Mouse (Mus musculus) midbrain, embryonic 10.5 days (tissue): ENCODE results near the gene Nr2e1. TPM values are rescaled to one million over a fixed set of nuclear protein-coding genes. Genes with fewer than 3 reads are reported as not detected.

Experiments
- DNase-seq: peaks from one replicate; pipeline ENCODE4 v3.0.0-alpha.2; 2017; ENCODE audit warnings: low spot score
- H3K27ac ChIP-seq: fragments of 300-500 bp; sonication (generic); replicated peaks from 2 replicates; pipeline ENCODE4 v1.5.1; 2016; ENCODE audit warnings: mild to moderate bottlenecking
- H3K27me3 ChIP-seq: fragments of 300-500 bp; sonication (generic); 2 replicates; pipeline ENCODE4 v1.6.1; 2016; ENCODE audit warnings: low read depth, mild to moderate bottlenecking; ENCODE audit not compliant: poor library complexity, severe bottlenecking
- H3K36me3 ChIP-seq: fragments of 300-500 bp; sonication (generic); 2 replicates; pipeline ENCODE4 v1.6.1; 2016; ENCODE audit warnings: mild to moderate bottlenecking, moderate library complexity
- H3K4me1 ChIP-seq: fragments of 300-500 bp; sonication (generic); 2 replicates; pipeline ENCODE4 v1.6.1; 2016
- H3K4me3 ChIP-seq: fragments of 300-500 bp; sonication (generic); 2 replicates; pipeline ENCODE4 v1.5.1; 2016; ENCODE audit warnings: mild to moderate bottlenecking, moderate library complexity
- H3K9me3 ChIP-seq: fragments of 300-500 bp; sonication (generic); replicated peaks from 2 replicates; pipeline ENCODE4 v1.6.1; 2016; ENCODE audit warnings: mild to moderate bottlenecking
- WGBS: fragments of 180-500 bp; shearing (Covaris S2); methylation state at CpG from one replicate; pipeline ENCODE4 v1.1.7; 2016; 5-methylcytosine and 5-hydroxymethylcytosine counted together
- polyA plus RNA-seq: library from polyadenylated mRNA; unstranded; fragments of >200 nt; fragmentation: Nextera tagmentation; extraction: Ambion mirVana; gene quantifications from 2 replicates; pipeline ENCODE4 v1.2.1, GENCODE M21; 2016

Gene Nr2e1
- polyA plus RNA-seq, 1 experiment from 2014 or later: 25.3 TPM

GRCm38 (mm10) chr10:42521315-42521981 lies 62.0 kb downstream of the Nr2e1 start:
- no peak overlapping the region for H3K4me3 ChIP-seq
- H3K9me3 ChIP-seq: no peaks in the 10 kb centered on the region
- H3K27ac ChIP-seq: 0 out of 2 replicates have a peak overlapping the region, but pooled peaks have one; percentile 42
- WGBS: 74% methylated on average over 5 of the region's 5 CpGs
- peaks cover 11% of the 10 kb centered on the region for H3K36me3 ChIP-seq
- H3K4me1 ChIP-seq: peaks cover 23% of the 10 kb centered on the region
- DNase-seq: no peak
- H3K27me3 ChIP-seq: no peaks in the 10 kb centered on the region

GRCm38 (mm10) chr10:42518363-42518762 lies 65.1 kb downstream of the Nr2e1 start:
- no peak for DNase-seq
- H3K9me3 ChIP-seq: no peaks in the 10 kb centered on the region
- H3K36me3 ChIP-seq: no peaks in the 10 kb centered on the region; the same call in 1 of the 2 replicates
- H3K27me3 ChIP-seq: no peaks in the 10 kb centered on the region
- no peak overlapping the region for H3K27ac ChIP-seq
- no peak overlapping the region for H3K4me3 ChIP-seq
- peaks cover 16% of the 10 kb centered on the region for H3K4me1 ChIP-seq
- 90% methylated on average over 8 of the region's 8 CpGs for WGBS

- no peaks in the 10 kb centered on the region for H3K27me3 ChIP-seq
- no peaks in the 10 kb centered on the region for H3K4me1 ChIP-seq
- H3K36me3 ChIP-seq: peaks cover 23% of the 10 kb centered on the region
These were observed 69.3 kb downstream of the Nr2e1 start for GRCm38 (mm10) chr10:42514125-42514524.

More at GRCm38 (mm10) chr10:42514125-42514524, 69.3 kb downstream of the Nr2e1 start:
- Histone ChIP-seq H3K9me3 (no peaks in the 10 kb centered on the region), H3K4me3 (no peak overlapping the region), H3K27ac (no peak overlapping the region)
- no peak for DNase-seq

Other genes starting within 250 kb of the Nr2e1 start
- 4.3 and 4.4 TPM in 2 replicates for gene Afg1l, start 105.1 kb downstream of the Nr2e1 start, polyA plus RNA-seq
- 235 and 241 TPM in 2 replicates for gene Snx3, start 81.6 kb downstream of the Nr2e1 start, polyA plus RNA-seq
- 22.8 and 26.7 TPM in 2 replicates for gene Ostm1, start 190 bp upstream of the Nr2e1 start, polyA plus RNA-seq
- gene Sec63, start 177.9 kb upstream of the Nr2e1 start, polyA plus RNA-seq: 26.0 and 27.4 TPM in 2 replicates